Mouse (Mus musculus) liver, adult 2 months (tissue): ENCODE results near the gene Fam193a.

Source experiments
- CTCF ChIP-seq: fragments of 200-500 bp; IDR thresholded peaks from 2 replicates; pipeline ENCODE4 v1.5.1; 2011; ENCODE audit warnings: low read depth, low read length, control low read depth
- POLR2A ChIP-seq: fragments of 200-500 bp; IDR thresholded peaks from 2 replicates; pipeline ENCODE4 v1.6.1; 2011; ENCODE audit warnings: low read length, control low read depth; ENCODE audit not compliant: insufficient read depth; ENCODE audit errors: extremely low read depth

- TF ChIP-seq CTCF = no peak
- TF ChIP-seq POLR2A = no peak
Observed at GRCm38 (mm10) chr5:34500886-34501285, 131.2 kb downstream of the Fam193a start.
